Mouse (Mus musculus) thymus, adult 2 months (tissue): Measurements from ENCODE around the gene B3glct.

Experiments
- CTCF ChIP-seq: fragments of 200-500 bp; IDR thresholded peaks from 2 replicates; pipeline ENCODE4 v1.5.1; 2012; ENCODE audit warnings: mild to moderate bottlenecking, control low read depth, low read length, moderate library complexity, borderline replicate concordance; ENCODE audit not compliant: control insufficient read depth, poor library complexity, insufficient read depth; ENCODE audit errors: extremely low read depth
- POLR2A ChIP-seq: fragments of 200-500 bp; IDR thresholded peaks from 2 replicates; pipeline ENCODE4 v1.6.1; 2012; ENCODE audit warnings: mild to moderate bottlenecking, low read length, control low read depth, moderate library complexity; ENCODE audit not compliant: control insufficient read depth, poor library complexity, insufficient read depth; ENCODE audit errors: extremely low read depth

DNA sequence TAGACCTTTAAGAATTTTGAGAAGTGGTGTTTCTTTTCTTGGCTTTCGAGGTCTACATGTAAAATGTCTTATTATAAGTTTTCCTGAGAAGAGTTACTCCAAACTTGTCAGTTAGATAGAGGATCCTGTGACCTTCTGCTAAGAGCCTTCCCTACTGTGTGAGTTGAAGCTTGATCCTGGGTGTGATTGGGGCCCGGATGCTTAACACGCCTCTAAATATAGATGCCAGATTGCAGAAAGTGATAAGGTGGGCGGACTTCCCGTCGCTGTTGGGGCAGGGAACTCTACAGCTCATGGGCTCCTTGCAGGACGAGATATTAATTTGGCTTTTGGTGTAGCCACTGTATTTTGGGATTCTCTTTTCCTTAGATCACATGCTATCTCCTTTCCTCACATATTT lies 98.0 kb downstream of the B3glct start:
- TF ChIP-seq CTCF (no peak), POLR2A (no peak)
